Mouse (Mus musculus) left cerebral cortex, postnatal 25 days (tissue): ENCODE measurements around the gene Zfp157. TPM values are rescaled to one million over a fixed set of nuclear protein-coding genes. Genes with fewer than 3 reads are reported as not detected.
A peak's percentile ranks its signal among the peaks of the same experiment; 100 is the strongest.
"Not testable (repeated sequence)": the region's sequence is repeated elsewhere in the genome, so short reads cannot be mapped to it uniquely, and the experiment has no call there.

Source experiments
- DNase-seq, 2 experiments: peaks; one replicate each; pipeline ENCODE4 v3.0.0; 2022; ENCODE audit warnings: low spot score in 2 of 2, mixed read lengths in 1 of 2
- intact Hi-C: fragments of 180-260 bp; cut with DNase I; formaldehyde crosslinking; loops from one replicate; pipeline ENCODE4 v1.15.1; 2025
- total RNA-seq, 2 experiments: library from RNA; stranded (reverse); gene quantifications; 2 replicates each; pipeline ENCODE4 v1.2.3; 2021

Gene Zfp157
- total RNA-seq = 10 to 100 TPM; 21.2 to 21.8 TPM

DNA sequence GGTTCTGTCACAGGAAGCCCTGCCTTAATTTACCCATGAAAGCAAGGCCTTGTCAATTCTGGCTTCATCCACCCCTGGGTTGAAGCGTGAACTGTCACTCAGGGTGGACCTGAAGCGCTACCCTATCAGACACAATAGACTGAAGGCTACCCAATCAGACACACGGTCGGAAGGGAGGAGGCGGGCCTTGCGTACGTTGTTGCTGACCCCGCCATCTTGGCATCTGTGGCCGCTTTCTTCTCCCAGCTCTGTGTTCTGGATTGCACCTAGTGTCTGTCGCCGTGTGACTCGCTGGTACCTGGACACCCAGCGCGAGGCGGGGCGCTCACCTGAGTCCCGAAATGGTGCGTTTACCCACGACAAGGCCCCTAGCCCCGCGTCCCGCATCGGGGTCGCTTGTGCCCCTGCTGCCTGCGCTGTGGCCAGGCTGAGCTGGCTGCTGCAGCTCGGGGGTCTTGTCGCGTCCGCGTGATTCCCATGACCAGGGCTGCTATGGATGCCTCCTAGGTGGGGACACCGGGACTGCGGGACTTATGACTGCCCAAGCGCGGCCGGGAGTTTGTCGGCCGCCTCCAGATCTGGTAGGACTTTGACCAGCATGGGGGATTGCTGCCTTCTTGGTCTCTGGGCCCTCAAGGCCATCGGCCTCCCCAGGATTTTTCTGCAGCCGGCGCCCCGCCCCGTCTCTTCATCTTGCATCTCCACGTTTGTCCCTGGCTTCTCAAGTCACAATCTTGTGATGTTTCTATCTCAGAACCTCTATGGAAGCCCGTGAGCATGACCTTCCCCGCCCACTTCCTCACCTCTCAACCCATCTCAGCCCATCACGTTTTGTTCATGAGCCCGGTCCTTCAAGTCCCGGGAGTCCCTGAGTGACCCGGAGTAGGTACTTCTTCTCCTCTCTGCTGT, at the start of gene Zfp157:
TSS of gene Zfp157 (plus strand) at position 183 of the 909 bp plus-strand sequence.
- intact Hi-C loops = loop anchor here (5.0 kb wide), 1 partner anchor 184 kb away; the partner anchor contains the start of gene Lamtor4
- peak; percentile 94 to 98 for DNase-seq

- intact Hi-C loops = no loop called here
- DNase-seq = no peak
These were observed 43.4 kb upstream of the Zfp157 start for GRCm38 (mm10) chr5:138397795-138398337.

- DNase-seq, intact Hi-C loops: not testable (repeated sequence)
These were observed 40.8 kb upstream of the Zfp157 start for GRCm38 (mm10) chr5:138400431-138400830.

- intact Hi-C loops = no loop called here
- DNase-seq = no peak
These were observed 17.1 kb downstream of the Zfp157 start for GRCm38 (mm10) chr5:138458371-138458770.

DNA sequence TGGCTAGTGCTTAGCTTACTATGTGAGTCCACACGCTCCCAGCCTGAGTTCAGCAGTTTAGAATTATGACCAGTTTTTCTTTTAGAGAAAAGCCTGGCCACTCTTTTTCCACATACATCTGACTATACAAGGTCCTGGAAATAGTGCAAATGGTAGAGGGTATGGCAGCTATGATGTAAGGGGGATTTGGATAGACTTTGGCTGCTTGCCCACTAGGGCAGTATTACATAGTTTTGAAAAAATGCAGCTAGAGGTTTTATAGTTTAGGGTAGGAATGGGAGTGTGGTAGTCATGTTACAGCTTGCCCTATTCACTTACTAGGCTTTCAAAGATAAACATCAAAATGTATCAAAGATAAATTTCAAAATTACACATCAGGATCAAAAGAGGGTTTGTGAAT, 17.8 kb downstream of the Zfp157 start:
- intact Hi-C loops = no loop called here
- no peak for DNase-seq

GRCm38 (mm10) chr5:138473601-138474000, 32.3 kb downstream of the Zfp157 start:
- intact Hi-C loops = no loop called here

GRCm38 (mm10) chr5:138504548-138504947, 63.3 kb downstream of the Zfp157 start:
- intact Hi-C loops, DNase-seq: not testable (repeated sequence)

More at GRCm38 (mm10) chr5:138473601-138474000, 32.3 kb downstream of the Zfp157 start:
- DNase-seq = peak; percentile 11 to 14

Other genes starting within 250 kb of the Zfp157 start
- gene Mblac1, start 247.2 kb upstream of the Zfp157 start, total RNA-seq = 10 to 100 TPM in 1 of 2 experiments, 1 to 10 TPM in 1; 8.9 to 10.3 TPM
- under 1 TPM in 1 of 2 experiments, not detected in 1; 0.23 TPM for gene Nxpe5, start 215.6 kb upstream of the Zfp157 start, total RNA-seq
- gene Lamtor4, start 186.0 kb upstream of the Zfp157 start, total RNA-seq = 10 to 100 TPM; 56.9 to 59.8 TPM
- 10 to 100 TPM; 62.2 to 65.8 TPM for gene BC037034, start 177.4 kb upstream of the Zfp157 start, total RNA-seq
- gene Gal3st4, start 168.6 kb upstream of the Zfp157 start, total RNA-seq = 1 to 10 TPM; 3.5 to 3.6 TPM
- under 1 TPM in 1 of 2 experiments, not detected in 1; 0.09 TPM for gene Gm43720, start 161.5 kb upstream of the Zfp157 start, total RNA-seq
- 1 to 10 TPM; 1.3 to 2.1 TPM for gene Gpc2, start 161.5 kb upstream of the Zfp157 start, total RNA-seq
- gene Stag3, start 161.2 kb upstream of the Zfp157 start, total RNA-seq = 1 to 10 TPM in 1 of 2 experiments, under 1 TPM in 1; 0.57 to 1.1 TPM
- not detected for gene Pvrig, start 99.5 kb upstream of the Zfp157 start, total RNA-seq
- gene 1700123K08Rik, start 123.2 kb downstream of the Zfp157 start, total RNA-seq = not detected
- 10 to 100 TPM; 26.2 to 29.1 TPM for gene Zfp68, start 178.3 kb downstream of the Zfp157 start, total RNA-seq
- gene A430033K04Rik, start 181.4 kb downstream of the Zfp157 start, total RNA-seq = 10 to 100 TPM; 15.5 to 15.9 TPM